Mouse (Mus musculus) cerebellum, adult 2 months (tissue): ENCODE results near the gene Ssh2. TPM values are rescaled to one million over a fixed set of nuclear protein-coding genes. Genes with fewer than 3 reads are reported as not detected.

Source experiments
- DNase-seq, 2 experiments: peaks; one replicate each; pipeline ENCODE4 v3.0.0; 2021
- H3K27ac ChIP-seq: fragments of 200-500 bp; 2 replicates; pipeline ENCODE4 v1.5.1; 2012; ENCODE audit warnings: low read length, control low read depth, inconsistent platforms; ENCODE audit not compliant: insufficient read depth
- H3K27me3 ChIP-seq: fragments of 200-500 bp; 2 replicates; pipeline ENCODE4 v1.6.1; 2012; ENCODE audit warnings: inconsistent platforms, mild to moderate bottlenecking, low read length, moderate library complexity; ENCODE audit not compliant: control insufficient read depth, insufficient read depth
- H3K4me1 ChIP-seq: fragments of 200-500 bp; 2 replicates; pipeline ENCODE4 v1.6.1; 2011; ENCODE audit warnings: low read length; ENCODE audit not compliant: control insufficient read depth, insufficient read depth
- H3K4me3 ChIP-seq: fragments of 200-500 bp; replicated peaks from 2 replicates; pipeline ENCODE3; 2011; ENCODE audit warnings: mild to moderate bottlenecking, low read depth, low read length, control low read depth; ENCODE audit not compliant: insufficient read depth
- CTCF ChIP-seq: fragments of 200-500 bp; IDR thresholded peaks from 2 replicates; pipeline ENCODE4 v1.5.1; 2011; ENCODE audit warnings: low read depth, mild to moderate bottlenecking, control low read depth, low read length, moderate library complexity, borderline replicate concordance; ENCODE audit not compliant: insufficient read depth
- POLR2A ChIP-seq: fragments of 200-500 bp; IDR thresholded peaks from 2 replicates; pipeline ENCODE4 v1.6.1; 2011; ENCODE audit warnings: low read length, control low read depth, borderline replicate concordance; ENCODE audit not compliant: insufficient read depth
- WGBS: fragments of 180-500 bp; shearing (Covaris S2); methylation state at CpG from one replicate; pipeline ENCODE4 v1.1.7; 2018; 5-methylcytosine and 5-hydroxymethylcytosine counted together
- polyA plus RNA-seq: library from polyadenylated mRNA; depleted of rRNA; stranded (reverse); fragments of >200 nt; gene quantifications from 2 replicates; pipeline ENCODE4 v1.2.3, GENCODE M21; 2012

Ssh2 gene
- polyA plus RNA-seq, 1 experiment, result 14.3 TPM

DNA sequence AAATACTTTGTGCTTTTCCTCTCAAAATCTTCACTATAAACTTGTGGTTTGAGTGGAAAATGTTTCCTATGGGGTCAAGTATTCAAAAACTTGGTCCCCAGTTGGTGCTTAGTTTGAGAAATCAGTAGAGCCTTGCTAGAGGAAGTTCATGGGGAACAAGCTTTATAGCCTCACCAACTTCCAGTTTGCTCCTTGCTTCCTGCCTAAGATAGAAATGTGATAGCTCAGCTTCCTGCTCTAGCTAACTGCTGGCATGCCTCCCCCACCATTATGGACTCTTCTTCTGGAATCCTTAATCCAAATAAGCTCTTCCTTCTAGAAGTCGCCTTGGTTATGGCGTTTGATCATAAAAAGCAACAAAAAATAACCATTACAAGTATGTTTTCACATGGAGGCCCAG, 190.2 kb downstream of the Ssh2 start:
- H3K27me3 ChIP-seq, result no peaks in the 10 kb centered on the region

GRCm38 (mm10) chr11:77409879-77410278, 193.8 kb downstream of the Ssh2 start:
- Histone ChIP-seq H3K27ac (no peak overlapping the region), H3K27me3 (no peaks in the 10 kb centered on the region), H3K4me3 (no peak overlapping the region), H3K4me1 (no peaks in the 10 kb centered on the region)
- no peak for TF ChIP-seq CTCF
- no peak for TF ChIP-seq POLR2A
- no peak for DNase-seq
- WGBS, result 93% methylated on average over 6 of the region's 6 CpGs

More for the DNA sequence above, 190.2 kb downstream of the Ssh2 start:
- WGBS, result 93% methylated on average over 2 of the region's 2 CpGs
- no peak for TF ChIP-seq CTCF
- no peak for TF ChIP-seq POLR2A
- Histone ChIP-seq H3K4me1 (no peaks in the 10 kb centered on the region), H3K27ac (no peak overlapping the region), H3K4me3 (no peak overlapping the region)
- no peak for DNase-seq

- no peaks in the 10 kb centered on the region for H3K4me1 ChIP-seq
- H3K27me3 ChIP-seq, result no peaks in the 10 kb centered on the region
- TF ChIP-seq POLR2A, result no peak
- TF ChIP-seq CTCF, result no peak
- no peak overlapping the region for H3K27ac ChIP-seq
- H3K4me3 ChIP-seq, result no peak overlapping the region
- no peak for DNase-seq
Observed at GRCm38 (mm10) chr11:77411284-77411683, 195.2 kb downstream of the Ssh2 start.

GRCm38 (mm10) chr11:77414141-77414839, 198.2 kb downstream of the Ssh2 start:
- Histone ChIP-seq H3K27ac (no peak overlapping the region), H3K27me3 (no peaks in the 10 kb centered on the region), H3K4me1 (no peaks in the 10 kb centered on the region), H3K4me3 (no peak overlapping the region)
- TF ChIP-seq POLR2A (no peak), CTCF (no peak)
- no peak for DNase-seq
- 61% methylated on average over 2 of the region's 2 CpGs for WGBS

DNA sequence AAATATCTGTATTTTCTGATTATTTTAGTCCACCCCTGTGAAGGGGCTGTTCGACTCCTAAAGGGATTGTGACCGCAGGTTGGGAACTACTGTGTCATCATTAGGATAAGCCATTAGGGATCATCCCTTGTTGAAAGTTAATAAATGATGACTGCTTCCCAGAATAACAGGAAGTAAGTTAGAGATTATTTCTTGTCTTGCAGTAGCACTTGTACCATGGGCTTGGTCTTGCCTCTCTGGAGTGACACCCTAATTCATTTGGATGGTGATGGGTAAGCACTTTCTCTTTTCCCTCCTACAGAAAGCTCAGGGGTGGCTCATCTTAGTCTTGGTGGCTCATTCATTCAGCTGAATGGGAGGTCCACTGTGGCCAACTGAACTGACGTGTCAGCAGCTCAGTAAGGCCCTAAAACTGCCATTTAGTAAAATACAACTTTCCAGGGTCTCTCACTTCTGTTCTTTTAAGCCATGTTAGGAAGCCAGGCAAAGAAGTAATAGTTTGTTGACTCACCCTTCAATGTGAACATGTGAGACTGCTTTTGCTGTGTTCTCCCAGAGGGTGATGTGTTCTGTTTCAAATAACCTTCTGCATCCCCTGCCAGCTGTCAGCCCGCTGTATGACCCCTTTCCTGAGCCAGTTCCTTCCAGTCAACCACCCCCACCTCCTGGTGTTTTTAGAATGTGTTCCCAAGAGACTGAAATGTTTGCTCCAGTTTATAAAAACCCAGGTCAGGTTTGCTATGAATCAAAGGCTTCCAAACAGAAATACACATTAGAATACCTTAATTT, 200.3 kb downstream of the Ssh2 start:
- no peak for DNase-seq
- 78% methylated on average over 4 of the region's 4 CpGs for WGBS
- no peak overlapping the region for H3K4me3 ChIP-seq
- TF ChIP-seq POLR2A (no peak), CTCF (no peak)
- no peak overlapping the region for H3K27ac ChIP-seq
- no peaks in the 10 kb centered on the region for H3K4me1 ChIP-seq
- no peaks in the 10 kb centered on the region for H3K27me3 ChIP-seq

- Histone ChIP-seq H3K4me1 (no peaks in the 10 kb centered on the region), H3K27me3 (no peaks in the 10 kb centered on the region), H3K4me3 (no peak overlapping the region), H3K27ac (no peak overlapping the region)
- 95% methylated on average over 4 of the region's 4 CpGs for WGBS
- DNase-seq, result no peak
- TF ChIP-seq POLR2A (no peak), CTCF (no peak)
Observed at GRCm38 (mm10) chr11:77418021-77418420, 201.9 kb downstream of the Ssh2 start.

DNA sequence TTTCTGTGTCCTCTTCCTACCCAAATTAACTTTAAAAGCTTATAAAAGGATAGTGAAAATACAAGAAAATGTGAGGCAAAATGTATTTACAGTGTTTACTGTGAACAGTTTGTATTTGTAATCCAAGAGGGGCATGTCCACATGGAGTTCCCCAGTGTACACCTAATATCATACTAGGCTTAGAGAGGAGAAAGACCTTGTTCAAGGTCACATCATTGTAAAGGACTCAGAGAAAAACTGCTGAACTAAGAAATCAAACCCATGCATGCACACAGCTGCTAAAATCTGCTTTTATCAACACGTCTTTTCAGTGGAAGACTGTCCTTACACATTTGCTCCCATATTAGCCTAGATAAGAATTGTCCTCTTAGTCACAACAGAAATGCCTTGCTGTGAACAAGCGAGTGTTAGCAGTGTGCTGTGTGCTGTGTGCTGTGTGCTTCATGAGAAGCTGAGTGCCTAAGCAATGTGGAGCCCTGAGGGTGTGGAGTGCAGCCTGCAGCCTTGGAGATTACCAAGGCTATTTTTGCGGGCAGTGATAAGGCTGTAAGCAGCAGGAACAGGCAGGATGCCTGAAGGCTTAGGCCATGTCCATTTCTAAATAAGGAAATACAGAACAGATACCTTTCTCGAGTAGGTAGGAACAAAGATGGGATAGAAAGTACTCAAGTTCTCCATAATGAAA, 207.2 kb downstream of the Ssh2 start:
- no peak overlapping the region for H3K4me3 ChIP-seq
- no peaks in the 10 kb centered on the region for H3K27me3 ChIP-seq
- TF ChIP-seq CTCF (no peak), POLR2A (no peak)
- DNase-seq, result no peak
- 44% methylated on average over 4 of the region's 4 CpGs for WGBS
- H3K27ac ChIP-seq, result no peak overlapping the region
- no peaks in the 10 kb centered on the region for H3K4me1 ChIP-seq
